Mouse (Mus musculus): ENCODE measurements around the gene Rhobtb1.

GRCm38 (mm10) chr10:69271436-69271835 is 120.2 kb downstream of the Rhobtb1 start:
- no peak for TF ChIP-seq CTCF (IDR thresholded peaks at IDR 0.05; ENCODE audit: low read depth)
- no peak for TF ChIP-seq EP300 (IDR thresholded peaks at IDR 0.05; ENCODE audit: low read depth)
